Mouse (Mus musculus) hematopoietic stem cell, adult 5-6 weeks (primary cell): Measurements from ENCODE around the gene Sema5a. TPM values are rescaled to one million over a fixed set of nuclear protein-coding genes. Genes with fewer than 3 reads are reported as not detected.
"Not testable (repeated sequence)": the region's sequence is repeated elsewhere in the genome, so short reads cannot be mapped to it uniquely, and the experiment has no call there.

Source experiments
- ATAC-seq, 2 experiments: fragments of 125-278 bp in 1 of 2; replicated peaks in 1 of 2; 2 replicates each; pipeline ENCODE4 v1.8.0; 2016 to 2017; ENCODE audit warnings: inconsistent platforms in 2 of 2, mild to moderate bottlenecking in 2 of 2, moderate number of reproducible peaks in 2 of 2, low read depth in 1 of 2, moderate TSS enrichment in 1 of 2; ENCODE audit not compliant: low FRiP score in 2 of 2, poor library complexity in 2 of 2, severe bottlenecking in 2 of 2, insufficient read depth in 1 of 2, low TSS enrichment in 1 of 2
- total RNA-seq: library from RNA; stranded (forward); fragments of 172-1452, 232-1000 nt; gene quantifications from 2 replicates; pipeline ENCODE4 v1.2.3, GENCODE M21; 2017

The Sema5a gene
- not detected in 2 replicates for total RNA-seq

- peak; percentile 70 to 72 for ATAC-seq
Observed at GRCm38 (mm10) chr15:32244344-32244955, at the start of gene Sema5a. Sema5a (plus strand) TSS chr15:32244810.

DNA sequence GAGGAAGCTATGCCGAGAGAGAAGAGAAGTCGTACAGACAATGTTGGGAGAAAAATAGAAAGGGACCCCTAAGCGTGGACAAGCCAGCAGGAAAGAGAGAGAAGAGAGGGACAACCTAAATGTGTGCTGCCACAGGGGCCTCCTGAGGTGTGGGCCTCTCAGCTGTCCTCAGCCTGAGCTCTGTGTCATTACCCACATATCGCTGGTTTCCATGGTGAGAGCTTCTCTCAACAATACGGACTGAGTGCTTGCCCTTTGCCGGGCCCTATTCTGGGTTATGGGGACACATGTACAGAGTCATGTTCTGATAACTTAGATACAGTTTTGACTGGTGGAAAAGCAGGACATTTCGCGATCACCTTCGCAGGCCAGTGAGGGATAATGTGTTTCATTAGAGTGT is 46.5 kb upstream of the Sema5a start:
- ATAC-seq = no peak

DNA sequence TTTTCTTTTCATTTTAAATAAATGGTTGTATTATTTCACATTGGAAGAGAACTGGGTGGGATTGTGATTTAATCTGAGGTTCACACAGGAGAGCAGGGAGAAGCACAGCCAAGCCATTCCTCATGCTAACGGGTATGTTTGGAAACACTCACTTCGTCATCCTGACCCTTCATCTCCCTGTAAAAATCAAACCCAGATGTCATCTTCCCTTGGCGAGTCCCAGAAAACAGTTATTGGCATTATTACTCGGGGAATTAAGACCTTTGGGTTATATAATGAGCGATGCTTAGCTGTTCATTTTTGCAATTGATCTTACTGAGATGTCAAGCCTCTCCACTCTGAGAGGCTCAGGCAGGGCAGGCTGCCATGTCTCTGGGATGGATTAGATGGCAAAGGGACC is 46.0 kb upstream of the Sema5a start:
- ATAC-seq = no peak

- ATAC-seq = no peak
Observed at GRCm38 (mm10) chr15:32203242-32203641, 41.4 kb upstream of the Sema5a start.

- no peak for ATAC-seq
Observed at GRCm38 (mm10) chr15:32204908-32205307, 39.7 kb upstream of the Sema5a start.

DNA sequence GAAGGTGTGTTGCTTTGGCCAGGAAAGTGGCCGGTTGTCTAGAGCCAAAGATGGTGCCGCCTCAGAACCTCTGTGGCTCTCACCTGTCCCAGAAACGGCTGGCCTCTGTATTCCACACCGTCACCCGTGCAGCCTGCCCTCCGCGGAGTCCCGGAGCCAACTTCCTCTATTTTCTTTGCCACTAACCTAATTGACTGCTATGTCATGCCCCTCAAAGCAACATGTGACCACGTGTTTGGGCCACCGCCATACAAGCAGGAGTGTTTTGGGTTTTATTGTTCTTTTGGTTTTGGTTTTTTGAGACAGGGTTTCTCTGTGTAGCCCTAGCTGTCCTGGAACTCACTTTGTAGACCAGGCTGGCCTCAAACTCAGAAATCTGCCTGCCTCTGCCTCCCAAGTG is 29.9 kb upstream of the Sema5a start:
- ATAC-seq = peak; percentile 78 to 86

DNA sequence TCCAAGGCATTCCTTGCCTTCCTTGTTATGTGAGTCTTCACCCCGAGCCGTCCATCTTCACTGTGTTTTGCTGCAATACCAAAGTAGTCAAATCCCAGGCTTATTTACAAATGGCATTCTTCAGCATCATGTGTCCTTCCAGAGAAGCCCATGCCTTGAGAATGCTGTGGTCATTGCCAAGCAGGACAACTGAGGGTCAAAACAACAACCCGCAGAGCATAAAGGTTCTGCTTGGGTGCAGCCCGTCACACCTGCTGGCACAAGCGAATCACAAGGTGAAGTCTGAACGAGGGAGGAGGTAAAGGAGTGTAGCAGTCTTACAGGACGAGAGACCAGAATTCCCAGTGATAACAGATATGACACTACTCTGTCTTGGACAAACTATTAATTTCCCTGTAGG is 21.6 kb upstream of the Sema5a start:
- no peak for ATAC-seq

GRCm38 (mm10) chr15:32225394-32225793 is 19.2 kb upstream of the Sema5a start:
- ATAC-seq = no peak

DNA sequence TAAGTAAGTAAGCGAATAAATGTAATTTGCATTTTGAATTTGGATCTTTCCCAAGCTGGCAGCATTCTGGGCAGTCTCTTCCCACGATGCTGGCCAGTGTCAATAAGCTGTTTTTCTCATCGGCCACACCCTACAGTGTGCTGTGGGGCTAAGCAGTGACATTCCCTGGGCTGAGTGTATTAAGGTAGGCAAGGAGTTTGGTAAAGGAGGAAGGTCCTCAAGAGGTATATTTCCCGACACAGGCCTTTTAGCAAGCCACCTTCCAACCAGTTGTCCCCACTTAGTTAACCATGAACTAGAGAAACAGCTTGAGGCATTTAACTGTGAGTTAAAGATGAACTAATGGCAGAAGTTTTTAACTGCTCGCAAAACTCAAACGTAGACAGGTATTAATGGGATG is 18.2 kb upstream of the Sema5a start:
- no peak for ATAC-seq

DNA sequence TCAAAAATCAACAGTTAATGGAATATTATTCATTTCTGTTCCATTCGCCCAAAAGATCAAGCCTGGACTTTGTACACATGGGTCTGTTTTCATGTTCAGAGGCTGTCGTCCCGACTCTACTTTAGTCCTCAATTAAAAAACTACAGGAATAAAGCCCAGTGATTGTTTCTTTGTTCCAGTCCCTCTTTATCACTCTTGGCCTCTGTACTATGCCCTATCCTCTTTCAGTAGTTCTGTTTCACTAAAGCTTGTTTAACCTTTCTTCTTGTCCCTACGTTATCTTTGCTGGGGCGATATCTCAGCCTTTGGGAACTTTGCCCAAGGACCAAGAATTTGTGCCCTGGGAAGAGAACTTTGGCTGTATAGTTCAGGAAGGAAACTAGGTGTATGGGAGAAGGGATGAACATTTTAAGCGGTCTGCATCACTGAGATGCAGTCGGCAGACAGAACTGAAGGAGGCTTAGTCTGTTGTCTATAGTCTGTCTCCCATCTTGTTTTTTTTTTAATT is 17.7 kb upstream of the Sema5a start:
- ATAC-seq = no peak

DNA sequence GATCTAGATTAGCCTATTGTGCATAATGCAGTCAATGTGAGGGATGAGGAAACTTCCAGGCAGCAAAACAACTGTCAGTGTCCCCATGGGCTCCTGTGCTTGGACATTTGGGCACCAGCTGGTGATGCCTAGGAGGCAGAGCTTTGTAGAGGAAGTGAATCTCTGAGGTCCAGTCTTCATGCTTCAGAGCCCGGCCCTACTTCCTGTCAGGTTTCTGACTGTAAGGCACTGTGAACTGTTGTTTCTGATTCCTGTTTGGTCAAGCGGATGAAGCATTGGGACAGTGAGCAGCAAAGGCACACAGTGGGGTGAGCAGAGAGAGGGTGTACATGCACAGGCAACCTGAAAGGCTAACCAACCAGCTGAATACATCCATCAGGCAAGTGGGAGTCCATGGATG is 14.5 kb upstream of the Sema5a start:
- ATAC-seq = no peak

- ATAC-seq = no peak
Observed at GRCm38 (mm10) chr15:32232189-32232588, 12.4 kb upstream of the Sema5a start.

DNA sequence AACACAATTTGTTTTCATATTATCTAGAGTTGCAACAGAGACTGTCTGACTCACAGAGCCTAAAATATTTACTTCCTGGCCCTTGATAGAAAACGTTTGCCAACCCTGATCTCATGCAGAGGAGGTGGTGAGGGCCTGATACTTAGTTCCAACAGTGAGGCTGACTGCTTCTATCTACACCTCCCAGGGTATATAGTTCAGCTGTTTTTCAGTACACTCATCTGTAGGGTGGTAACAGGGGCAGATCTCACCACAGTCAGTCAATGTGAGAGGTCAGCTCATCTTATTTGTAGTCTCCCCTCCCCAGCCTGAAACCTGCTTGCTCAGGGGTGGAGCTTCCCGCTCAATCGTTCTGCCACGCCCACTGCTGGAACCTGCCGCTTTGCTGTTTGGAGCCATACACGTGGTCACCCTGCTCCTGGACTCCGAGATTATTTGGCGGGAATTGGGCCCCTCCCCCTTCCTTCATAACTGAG is 11.9 kb upstream of the Sema5a start:
- ATAC-seq = not testable (repeated sequence)

DNA sequence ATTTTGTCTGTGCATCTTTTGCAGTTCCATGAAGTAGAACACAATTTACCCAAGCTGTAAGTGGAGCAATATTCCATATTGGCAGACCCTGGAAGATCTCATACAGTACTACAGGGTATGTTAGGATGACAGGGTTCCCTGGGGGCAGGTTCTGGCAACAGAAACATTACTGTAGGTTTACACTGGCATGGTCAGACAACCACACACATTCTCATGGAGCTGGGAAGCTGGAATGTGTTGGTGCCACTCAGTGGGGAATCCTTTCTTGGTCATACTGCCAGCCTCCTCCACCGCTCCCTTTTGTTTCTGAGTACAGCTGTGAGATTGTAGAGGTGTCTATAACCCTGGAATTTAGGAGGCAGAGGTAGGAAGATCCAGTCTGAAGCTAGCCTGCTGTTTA is 11.2 kb upstream of the Sema5a start:
- ATAC-seq = no peak

DNA sequence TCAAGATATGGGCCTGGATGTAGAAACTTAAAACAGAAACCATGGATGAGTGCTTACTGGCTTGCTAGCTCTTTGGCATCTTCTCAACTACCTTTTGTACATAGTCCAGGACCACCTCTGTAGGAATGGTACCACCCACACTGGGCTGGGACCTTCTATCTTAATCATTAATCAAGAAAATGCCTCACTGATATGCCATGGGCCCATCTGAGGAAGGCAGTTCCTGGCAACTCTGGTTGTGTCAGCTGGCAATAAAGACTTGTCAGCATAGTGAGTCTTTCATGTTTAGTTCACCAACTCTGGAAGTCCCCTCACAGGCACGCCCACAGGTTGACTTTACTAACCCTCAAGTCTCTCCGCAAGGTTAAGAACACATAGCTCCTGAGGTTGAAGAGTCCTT is 5.5 kb upstream of the Sema5a start:
- ATAC-seq = no peak

GRCm38 (mm10) chr15:32240159-32240558 is 4.5 kb upstream of the Sema5a start:
- no peak for ATAC-seq

DNA sequence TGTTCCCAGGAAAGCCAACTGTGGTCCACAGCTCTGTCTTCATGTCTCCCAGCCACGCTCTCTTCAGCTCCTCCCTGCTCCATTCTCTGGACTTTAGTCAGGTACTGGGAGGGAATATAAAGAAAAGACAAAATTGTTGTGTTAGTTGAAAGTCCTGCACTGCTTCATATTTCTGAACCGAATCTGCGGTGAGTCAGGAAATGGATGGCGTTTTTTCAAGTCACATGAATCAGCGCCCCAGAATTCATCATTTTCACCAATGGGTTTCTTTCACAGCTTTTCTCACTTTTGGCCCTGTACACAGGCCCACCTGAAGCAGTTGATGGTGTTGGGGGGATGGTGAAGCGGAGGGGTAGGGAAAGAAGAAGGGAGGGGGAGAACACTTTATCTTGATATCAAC is 2.9 kb upstream of the Sema5a start:
- no peak for ATAC-seq

- no peak for ATAC-seq
Observed at GRCm38 (mm10) chr15:32243096-32243785, 1.4 kb upstream of the Sema5a start.

- ATAC-seq = no peak
Observed at GRCm38 (mm10) chr15:32243824-32244223, 786 bp upstream of the Sema5a start.
